Mouse (Mus musculus) E14TG2a.4 (cell line): ENCODE measurements around the gene Cntnap1.

Experiments used
- H3K27me3 ChIP-seq: 2 replicates; pipeline ENCODE4 v1.6.1; 2014; ENCODE audit warnings: low read length, control low read depth; ENCODE audit not compliant: insufficient read depth
- H3K36me3 ChIP-seq: 2 replicates; pipeline ENCODE4 v1.6.1; 2014; ENCODE audit warnings: low read length, control low read depth; ENCODE audit not compliant: insufficient read depth
- H3K4me1 ChIP-seq: replicated peaks from 2 replicates; pipeline ENCODE4 v1.6.1; 2014; ENCODE audit warnings: low read depth, low read length, control low read depth
- H3K4me3 ChIP-seq: replicated peaks from 2 replicates; pipeline ENCODE4 v1.5.1; 2014; ENCODE audit warnings: mild to moderate bottlenecking, low read length
- H3K9me3 ChIP-seq: 2 replicates; pipeline ENCODE4 v1.6.1; 2014; ENCODE audit warnings: low read length, control low read depth
- CTCF ChIP-seq: conservative IDR thresholded peaks from 2 replicates; pipeline ENCODE4 v1.5.1; 2014; ENCODE audit warnings: low read length
- NANOG ChIP-seq: IDR thresholded peaks from 2 replicates; pipeline ENCODE4 v1.6.1; 2014; ENCODE audit warnings: borderline replicate concordance, low read length, mixed read lengths
- POU5F1 ChIP-seq: IDR thresholded peaks from 2 replicates; pipeline ENCODE4 v1.6.1; 2014; ENCODE audit warnings: low read length, borderline replicate concordance

The Cntnap1 gene

DNA sequence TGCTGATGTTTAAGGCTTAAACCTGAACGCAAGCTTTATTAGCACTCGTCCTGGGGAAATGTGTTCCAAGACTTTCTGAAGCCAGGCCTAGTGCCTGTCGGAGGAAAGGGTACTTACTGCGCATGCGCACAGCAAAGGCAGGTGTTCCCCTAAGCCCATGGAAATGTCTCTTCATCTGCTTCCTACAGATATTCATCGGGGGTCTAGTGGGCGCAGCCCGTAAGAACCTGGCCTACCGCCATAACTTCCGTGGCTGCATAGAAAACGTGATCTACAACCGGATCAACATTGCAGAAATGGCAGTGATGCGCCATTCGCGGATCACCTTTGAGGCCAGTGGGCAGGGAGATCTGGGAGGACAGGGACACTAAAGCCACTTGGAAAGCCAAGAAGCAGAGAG, 9.0 kb downstream of the Cntnap1 start:
- peaks cover 53% of the 10 kb centered on the region for H3K4me1 ChIP-seq
- H3K36me3 ChIP-seq: no peaks in the 10 kb centered on the region
- H3K9me3 ChIP-seq: no peaks in the 10 kb centered on the region
- no peak overlapping the region for H3K4me3 ChIP-seq
- peaks cover 82% of the 10 kb centered on the region for H3K27me3 ChIP-seq
- TF ChIP-seq NANOG: no peak
- TF ChIP-seq CTCF: no peak
- no peak for TF ChIP-seq POU5F1

DNA sequence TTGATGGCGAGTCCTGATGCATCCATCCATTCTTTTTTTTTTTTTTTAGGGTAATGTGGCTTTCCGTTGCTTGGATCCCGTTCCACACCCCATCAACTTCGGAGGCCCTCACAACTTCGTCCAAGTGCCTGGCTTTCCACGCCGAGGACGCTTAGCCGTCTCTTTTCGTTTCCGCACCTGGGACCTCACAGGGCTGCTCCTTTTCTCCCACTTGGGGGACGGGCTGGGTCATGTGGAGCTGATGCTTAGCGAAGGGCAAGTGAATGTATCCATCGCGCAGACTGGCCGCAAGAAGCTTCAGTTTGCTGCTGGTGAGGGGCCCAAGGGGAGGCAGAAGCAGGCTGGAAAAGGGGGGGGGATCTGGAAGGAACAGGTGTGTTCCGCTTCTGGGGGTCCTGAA, 9.9 kb downstream of the Cntnap1 start:
- TF ChIP-seq NANOG (no peak), CTCF (no peak), POU5F1 (no peak)
- Histone ChIP-seq H3K4me1 (peaks cover 48% of the 10 kb centered on the region), H3K4me3 (no peak overlapping the region), H3K27me3 (peaks cover 78% of the 10 kb centered on the region), H3K9me3 (no peaks in the 10 kb centered on the region), H3K36me3 (no peaks in the 10 kb centered on the region)

DNA sequence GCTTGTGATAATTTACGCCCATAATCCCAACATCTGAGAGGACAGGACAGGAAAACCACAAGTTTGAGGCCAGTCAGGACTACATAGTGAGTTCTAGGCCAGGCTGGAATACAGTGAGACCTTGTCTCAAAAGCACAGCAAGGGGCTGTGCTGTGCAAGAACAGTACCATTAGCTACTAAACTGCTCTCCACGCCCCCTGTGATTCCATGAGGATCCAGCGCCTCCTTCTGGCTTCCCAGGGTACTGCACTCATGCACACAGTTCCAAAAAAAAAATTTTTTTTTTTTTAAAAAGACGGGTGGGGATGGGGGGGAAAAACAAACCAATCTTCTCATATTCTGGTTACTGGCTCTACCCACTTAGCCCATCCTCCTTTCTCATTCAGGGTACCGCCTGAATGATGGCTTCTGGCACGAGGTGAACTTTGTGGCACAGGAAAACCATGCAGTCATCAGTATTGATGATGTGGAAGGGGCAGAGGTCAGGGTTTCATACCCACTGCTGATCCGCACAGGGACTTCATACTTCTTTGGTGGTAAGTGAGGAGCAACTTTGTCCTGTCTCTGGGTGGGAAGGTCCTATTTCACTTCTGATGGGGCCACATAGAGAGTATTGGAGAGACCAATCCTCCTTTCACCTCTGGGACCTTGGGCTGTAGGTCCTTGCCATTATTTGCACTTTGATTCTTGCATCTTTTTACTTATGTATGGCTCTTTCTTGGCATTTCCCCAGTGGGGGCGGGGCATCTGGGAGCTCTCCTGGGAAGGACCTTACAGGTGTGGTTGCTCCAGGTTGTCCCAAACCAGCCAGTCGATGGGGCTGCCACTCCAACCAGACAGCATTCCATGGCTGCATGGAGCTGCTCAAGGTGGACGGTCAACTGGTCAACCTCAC, 10.8 kb downstream of the Cntnap1 start:
- Histone ChIP-seq H3K4me3 (no peak overlapping the region), H3K9me3 (no peaks in the 10 kb centered on the region), H3K4me1 (peaks cover 41% of the 10 kb centered on the region), H3K36me3 (no peaks in the 10 kb centered on the region), H3K27me3 (peaks cover 71% of the 10 kb centered on the region)
- TF ChIP-seq NANOG: no peak
- TF ChIP-seq CTCF: peak; percentile 83

DNA sequence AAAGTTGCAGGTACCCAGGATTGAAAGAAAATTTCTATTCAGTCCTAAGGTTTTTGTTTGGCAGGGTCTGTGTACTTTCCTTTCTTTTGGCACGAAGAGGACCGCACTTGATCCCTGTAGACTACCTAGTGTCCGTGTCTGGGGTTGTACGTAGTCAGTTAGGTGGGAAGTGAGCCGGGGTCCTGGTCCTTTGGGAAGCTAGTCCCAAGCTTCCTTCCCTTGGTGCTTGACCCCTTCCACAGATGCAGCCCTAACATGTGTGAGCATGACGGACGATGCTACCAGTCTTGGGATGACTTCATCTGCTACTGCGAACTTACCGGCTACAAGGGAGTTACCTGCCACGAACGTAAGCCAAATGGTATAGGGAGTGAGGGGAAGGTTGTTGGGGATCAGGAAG, 11.6 kb downstream of the Cntnap1 start:
- H3K36me3 ChIP-seq: no peaks in the 10 kb centered on the region

DNA sequence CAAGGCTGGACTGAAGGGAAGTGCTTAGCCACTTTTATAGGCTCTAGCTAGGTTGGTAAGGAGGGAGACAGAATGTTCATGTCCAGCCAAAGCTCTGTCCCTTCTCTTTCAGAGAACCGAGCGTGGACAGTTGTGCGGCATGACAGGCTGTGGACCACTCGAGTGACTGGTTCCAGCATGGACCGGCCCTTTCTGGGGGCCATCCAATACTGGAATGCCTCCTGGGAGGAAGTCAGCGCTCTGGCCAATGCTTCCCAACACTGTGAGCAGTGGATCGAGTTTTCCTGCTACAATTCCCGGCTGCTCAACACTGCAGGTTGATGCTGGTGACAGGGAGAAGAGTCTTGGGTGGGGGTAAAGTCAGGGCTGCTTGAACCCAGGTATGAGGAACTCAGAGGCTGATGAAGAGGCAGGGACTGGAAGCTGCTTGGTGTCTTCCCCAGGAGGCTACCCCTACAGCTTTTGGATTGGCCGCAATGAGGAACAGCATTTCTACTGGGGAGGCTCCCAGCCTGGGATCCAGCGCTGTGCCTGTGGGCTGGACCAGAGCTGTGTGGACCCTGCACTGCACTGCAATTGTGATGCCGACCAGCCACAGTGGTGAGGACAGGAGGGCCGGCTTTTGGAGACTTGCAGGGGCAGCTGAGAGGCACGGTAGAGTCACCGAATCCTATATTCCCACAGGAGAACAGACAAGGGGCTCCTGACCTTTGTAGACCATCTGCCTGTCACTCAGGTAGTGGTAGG, 12.6 kb downstream of the Cntnap1 start:
- Histone ChIP-seq H3K4me1 (peaks cover 22% of the 10 kb centered on the region), H3K4me3 (no peak overlapping the region), H3K9me3 (no peaks in the 10 kb centered on the region), H3K27me3 (peaks cover 52% of the 10 kb centered on the region), H3K36me3 (no peaks in the 10 kb centered on the region)
- TF ChIP-seq POU5F1 (no peak), CTCF (no peak), NANOG (no peak)

More for the DNA sequence above, 11.6 kb downstream of the Cntnap1 start:
- peaks cover 32% of the 10 kb centered on the region for H3K4me1 ChIP-seq
- peaks cover 62% of the 10 kb centered on the region for H3K27me3 ChIP-seq
- no peak overlapping the region for H3K4me3 ChIP-seq
- H3K9me3 ChIP-seq: no peaks in the 10 kb centered on the region
- TF ChIP-seq NANOG: no peak
- no peak for TF ChIP-seq CTCF
- TF ChIP-seq POU5F1: no peak

GRCm38 (mm10) chr11:101184984-101185383, 14.7 kb downstream of the Cntnap1 start:
- Histone ChIP-seq H3K4me1 (peaks cover 26% of the 10 kb centered on the region), H3K9me3 (no peaks in the 10 kb centered on the region), H3K36me3 (no peaks in the 10 kb centered on the region), H3K4me3 (no peak overlapping the region), H3K27me3 (peaks cover 33% of the 10 kb centered on the region)
- no peak for TF ChIP-seq NANOG
- TF ChIP-seq CTCF: no peak
- no peak for TF ChIP-seq POU5F1

- Histone ChIP-seq H3K36me3 (no peaks in the 10 kb centered on the region), H3K4me3 (no peak overlapping the region), H3K9me3 (no peaks in the 10 kb centered on the region), H3K27me3 (peaks cover 33% of the 10 kb centered on the region), H3K4me1 (peaks cover 28% of the 10 kb centered on the region)
- TF ChIP-seq CTCF (no peak), NANOG (no peak), POU5F1 (no peak)
Measured at GRCm38 (mm10) chr11:101185441-101185840, 15.1 kb downstream of the Cntnap1 start.

DNA sequence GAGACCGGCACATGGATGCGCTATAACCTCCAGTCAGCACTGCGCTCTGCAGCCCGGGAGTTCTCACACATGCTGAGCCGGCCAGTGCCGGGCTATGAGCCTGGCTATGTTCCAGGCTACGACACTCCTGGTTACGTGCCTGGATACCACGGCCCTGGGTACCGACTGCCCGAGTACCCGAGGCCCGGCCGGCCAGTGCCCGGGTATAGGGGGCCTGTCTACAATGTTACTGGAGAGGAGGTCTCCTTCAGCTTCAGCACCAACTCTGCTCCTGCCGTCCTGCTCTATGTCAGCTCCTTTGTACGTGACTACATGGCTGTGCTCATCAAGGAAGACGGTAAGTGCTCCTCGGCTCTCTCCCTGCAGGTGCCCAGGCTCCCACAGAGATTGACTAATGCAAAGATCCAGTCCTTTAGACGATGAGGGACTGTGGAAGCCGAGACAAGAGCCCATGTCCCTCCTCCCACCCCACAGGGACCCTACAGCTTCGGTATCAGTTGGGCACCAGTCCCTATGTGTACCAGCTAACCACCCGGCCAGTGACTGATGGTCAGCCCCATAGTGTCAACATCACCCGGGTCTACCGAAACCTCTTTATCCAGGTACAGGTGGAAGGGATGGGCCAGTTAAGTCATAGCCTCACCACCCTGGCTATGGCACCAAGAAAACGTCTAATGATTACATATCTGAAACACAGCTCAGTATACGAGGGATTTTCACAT, 16.4 kb downstream of the Cntnap1 start:
- Histone ChIP-seq H3K27me3 (peaks cover 30% of the 10 kb centered on the region), H3K4me3 (no peak overlapping the region), H3K4me1 (peaks cover 37% of the 10 kb centered on the region), H3K36me3 (no peaks in the 10 kb centered on the region), H3K9me3 (no peaks in the 10 kb centered on the region)
- TF ChIP-seq CTCF: no peak
- TF ChIP-seq NANOG: no peak
